Mouse (Mus musculus): ENCODE measurements around the gene Zfp961. TPM values are rescaled to one million over a fixed set of nuclear protein-coding genes. Genes with fewer than 3 reads are reported as not detected.
"Not testable (repeated sequence)": the region's sequence is repeated elsewhere in the genome, so short reads cannot be mapped to it uniquely, and the experiment has no call there.

Gene Zfp961
- polyA plus RNA-seq, 1 experiment from 2014 or later: 20.0 TPM

DNA sequence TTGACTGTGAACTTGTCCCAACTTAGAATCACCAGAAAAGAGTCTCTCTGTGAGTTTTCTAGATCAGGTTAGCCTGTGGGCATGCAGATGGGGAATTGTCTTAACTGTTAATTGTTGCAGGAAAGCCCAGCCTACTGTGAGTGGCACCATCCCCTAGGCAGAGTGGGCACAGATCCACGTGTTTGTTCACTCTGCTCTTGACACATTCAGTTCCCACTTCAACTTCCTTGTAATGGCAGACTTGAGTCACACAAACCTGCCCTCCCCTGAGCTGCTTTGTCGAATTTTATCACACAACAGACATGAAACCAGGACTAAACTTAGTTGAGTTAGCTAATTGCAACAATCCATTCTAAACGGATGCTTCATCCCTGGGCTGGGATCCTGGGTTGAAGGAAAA lies 49.4 kb downstream of the Zfp961 start:
- H3K27me3 ChIP-seq (ENCODE audit: control insufficient read depth, insufficient read depth, low read length): no peaks in the 10 kb centered on the region
- H3K9me3 ChIP-seq (replicated peaks; ENCODE audit: control insufficient read depth, low read length): no peaks in the 10 kb centered on the region
- no peaks in the 10 kb centered on the region for H3K4me1 ChIP-seq (ENCODE audit: control insufficient read depth, insufficient read depth, low read length)
- 56% methylated on average over 3 of the region's 3 CpGs for WGBS
- H3K9ac ChIP-seq (ENCODE audit: low read length): no peak overlapping the region
- no peak overlapping the region for H3K4me2 ChIP-seq (ENCODE audit: low read depth, low read length)
- no peak overlapping the region for H3K4me3 ChIP-seq (replicated peaks; ENCODE audit: low read length)
- no peaks in the 10 kb centered on the region for H3K36me3 ChIP-seq (ENCODE audit: control insufficient read depth, insufficient read depth, low read length)
- ATAC-seq (ENCODE audit: insufficient read depth, low FRiP score): no peak
- no peak overlapping the region for H3K27ac ChIP-seq (ENCODE audit: low read length)

DNA sequence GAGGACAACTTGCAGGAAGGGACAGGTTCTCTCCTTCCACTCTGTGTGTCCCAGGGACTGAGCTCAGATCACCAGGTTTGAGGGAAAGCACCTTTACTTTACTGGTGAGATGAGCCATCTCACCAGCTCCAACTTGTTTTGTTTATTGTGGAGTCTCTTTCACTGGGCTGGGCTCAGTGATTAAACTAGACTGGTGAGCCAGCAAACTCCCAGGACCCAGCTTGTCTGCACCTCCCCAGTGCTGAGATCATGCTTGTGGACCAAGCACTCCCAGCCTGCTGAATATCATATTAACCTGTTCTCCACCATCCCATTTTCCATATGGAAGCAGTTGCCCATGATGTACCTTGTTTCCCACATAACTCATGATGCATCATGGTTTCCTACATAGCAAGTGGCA lies 52.1 kb downstream of the Zfp961 start:
- H3K27me3 ChIP-seq (ENCODE audit: control insufficient read depth, insufficient read depth, low read length): no peaks in the 10 kb centered on the region
- H3K27ac ChIP-seq (ENCODE audit: low read length): no peak overlapping the region
- H3K4me1 ChIP-seq (ENCODE audit: control insufficient read depth, insufficient read depth, low read length): no peaks in the 10 kb centered on the region
- no peak for ATAC-seq (ENCODE audit: insufficient read depth, low FRiP score)
- no peak overlapping the region for H3K4me2 ChIP-seq (ENCODE audit: low read depth, low read length)
- H3K9me3 ChIP-seq (replicated peaks; ENCODE audit: control insufficient read depth, low read length): no peaks in the 10 kb centered on the region
- no peak overlapping the region for H3K9ac ChIP-seq (ENCODE audit: low read length)
- no peak overlapping the region for H3K4me3 ChIP-seq (replicated peaks; ENCODE audit: low read length)
- H3K36me3 ChIP-seq (ENCODE audit: control insufficient read depth, insufficient read depth, low read length): no peaks in the 10 kb centered on the region

DNA sequence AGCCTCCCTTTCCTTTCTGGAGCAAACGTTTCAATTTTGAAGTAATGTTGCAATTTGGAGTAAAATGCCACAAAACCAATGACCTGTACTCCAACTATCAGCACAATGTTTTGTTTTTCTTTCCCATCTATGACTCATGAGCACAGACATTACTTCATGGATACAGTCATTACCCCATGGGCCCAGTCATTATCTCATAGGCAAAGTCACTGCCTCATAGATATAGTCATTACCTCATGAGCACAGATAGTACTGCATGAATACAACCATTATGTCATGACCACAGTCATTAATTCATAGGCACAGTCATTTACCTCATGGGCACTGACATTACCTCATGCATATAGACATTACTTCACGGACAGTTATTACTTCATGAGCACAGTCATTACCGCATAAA lies 55.1 kb downstream of the Zfp961 start:
- 71% methylated on average over 3 of the region's 3 CpGs for WGBS
- Histone ChIP-seq H3K4me3 (replicated peaks; ENCODE audit: low read length) (no peak overlapping the region), H3K4me1 (ENCODE audit: control insufficient read depth, insufficient read depth, low read length) (no peaks in the 10 kb centered on the region), H3K36me3 (ENCODE audit: control insufficient read depth, insufficient read depth, low read length) (no peaks in the 10 kb centered on the region), H3K27me3 (ENCODE audit: control insufficient read depth, insufficient read depth, low read length) (no peaks in the 10 kb centered on the region), H3K4me2 (ENCODE audit: low read depth, low read length) (no peak overlapping the region), H3K9ac (ENCODE audit: low read length) (no peak overlapping the region), H3K9me3 (replicated peaks; ENCODE audit: control insufficient read depth, low read length) (no peaks in the 10 kb centered on the region), H3K27ac (ENCODE audit: low read length) (no peak overlapping the region)
- ATAC-seq (ENCODE audit: insufficient read depth, low FRiP score): no peak

DNA sequence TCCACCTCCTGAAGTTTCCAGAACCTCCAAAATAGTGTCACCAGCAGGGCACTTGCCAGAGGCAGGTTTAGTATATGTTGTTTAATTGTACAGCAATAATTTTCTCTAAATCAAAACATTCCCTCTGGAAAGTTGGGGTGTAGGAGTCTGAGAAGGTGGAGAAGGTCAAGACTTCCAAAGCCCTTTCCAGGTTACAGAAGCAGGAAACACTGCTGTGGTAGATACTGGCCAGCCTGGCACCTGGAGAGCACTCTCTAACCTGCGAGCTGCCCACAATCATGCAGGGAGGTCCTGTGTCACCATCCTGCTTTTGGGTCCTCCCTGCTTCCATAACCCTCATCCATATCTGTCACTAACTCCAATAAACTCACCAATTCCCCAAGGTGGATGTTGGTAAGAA lies 55.9 kb downstream of the Zfp961 start:
- ATAC-seq (ENCODE audit: insufficient read depth, low FRiP score): no peak
- no peak overlapping the region for H3K4me3 ChIP-seq (replicated peaks; ENCODE audit: low read length)
- H3K27me3 ChIP-seq (ENCODE audit: control insufficient read depth, insufficient read depth, low read length): no peaks in the 10 kb centered on the region
- WGBS: 90% methylated on average over 1 of the region's 1 CpGs
- H3K4me2 ChIP-seq (ENCODE audit: low read depth, low read length): no peak overlapping the region
- H3K4me1 ChIP-seq (ENCODE audit: control insufficient read depth, insufficient read depth, low read length): no peaks in the 10 kb centered on the region
- H3K9me3 ChIP-seq (replicated peaks; ENCODE audit: control insufficient read depth, low read length): no peaks in the 10 kb centered on the region
- no peak overlapping the region for H3K27ac ChIP-seq (ENCODE audit: low read length)
- no peaks in the 10 kb centered on the region for H3K36me3 ChIP-seq (ENCODE audit: control insufficient read depth, insufficient read depth, low read length)
- H3K9ac ChIP-seq (ENCODE audit: low read length): no peak overlapping the region

DNA sequence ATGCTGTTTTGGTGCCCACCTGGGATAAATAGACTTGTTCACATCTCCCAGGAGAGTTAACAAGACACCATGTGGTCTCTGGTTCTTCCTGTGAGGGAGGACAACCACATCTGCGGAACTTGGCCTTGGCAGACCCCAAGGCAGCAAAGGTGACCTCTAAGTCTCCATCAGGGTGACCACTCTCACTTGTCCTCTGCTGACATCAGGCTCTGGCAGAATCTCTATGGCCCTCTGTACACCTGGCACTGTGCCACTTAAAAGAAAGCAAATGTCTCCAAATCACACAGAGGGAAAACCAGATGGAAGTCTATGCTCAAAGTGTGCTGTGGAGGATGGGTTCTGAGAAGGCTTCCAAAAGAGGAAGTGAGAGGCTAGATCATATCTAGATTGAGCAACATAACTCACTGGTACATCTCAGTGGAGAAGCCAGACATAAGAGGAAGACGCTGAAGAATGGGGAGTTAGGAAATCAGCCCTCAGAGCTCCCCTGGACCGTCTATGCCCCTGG lies 57.4 kb downstream of the Zfp961 start:
- Histone ChIP-seq H3K4me2 (ENCODE audit: low read depth, low read length) (no peak overlapping the region), H3K27me3 (ENCODE audit: control insufficient read depth, insufficient read depth, low read length) (no peaks in the 10 kb centered on the region), H3K9me3 (replicated peaks; ENCODE audit: control insufficient read depth, low read length) (no peaks in the 10 kb centered on the region), H3K36me3 (ENCODE audit: control insufficient read depth, insufficient read depth, low read length) (no peaks in the 10 kb centered on the region), H3K4me1 (ENCODE audit: control insufficient read depth, insufficient read depth, low read length) (no peaks in the 10 kb centered on the region), H3K27ac (ENCODE audit: low read length) (no peak overlapping the region), H3K9ac (ENCODE audit: low read length) (no peak overlapping the region), H3K4me3 (replicated peaks; ENCODE audit: low read length) (no peak overlapping the region)
- ATAC-seq (ENCODE audit: insufficient read depth, low FRiP score): no peak
- 65% methylated on average over 3 of the region's 3 CpGs for WGBS

DNA sequence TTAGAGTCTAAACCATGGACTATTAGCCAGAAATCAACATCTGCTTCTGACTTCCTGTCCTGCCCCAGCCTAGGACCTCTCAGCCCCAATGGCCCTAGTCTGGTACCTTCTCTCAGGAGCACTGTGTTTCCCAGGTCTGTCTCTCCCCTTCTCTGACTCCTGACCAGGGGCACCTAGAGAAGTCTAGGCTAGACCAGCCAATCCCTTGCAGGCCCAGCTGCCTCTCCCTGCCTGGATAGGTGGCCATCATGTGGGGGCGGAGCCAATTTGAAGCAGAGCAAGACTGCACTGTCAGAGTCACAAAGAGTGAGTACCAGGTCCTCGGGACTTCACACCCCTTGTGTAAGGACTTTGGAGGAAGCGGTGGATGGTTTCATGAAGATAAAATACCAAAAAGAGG lies 58.6 kb downstream of the Zfp961 start, which contains the start of gene Cyp4f18:
Gene Cyp4f18, minus strand, starts transcription at position 154 of the 400 bp plus-strand sequence.
- 66% methylated on average over 3 of the region's 3 CpGs for WGBS
- Histone ChIP-seq H3K9ac (ENCODE audit: low read length) (no peak within 1 kb of the TSS), H3K27me3 (ENCODE audit: control insufficient read depth, insufficient read depth, low read length) (no peaks in the 10 kb centered on the region), H3K4me2 (ENCODE audit: low read depth, low read length) (no peak within 1 kb of the TSS), H3K4me3 (replicated peaks; ENCODE audit: low read length) (no peak within 1 kb of the TSS), H3K4me1 (ENCODE audit: control insufficient read depth, insufficient read depth, low read length) (no peaks in the 10 kb centered on the region), H3K27ac (ENCODE audit: low read length) (peak within 1 kb of the TSS; percentile 4; the same call in 1 of the 2 replicates), H3K36me3 (ENCODE audit: control insufficient read depth, insufficient read depth, low read length) (no peaks in the 10 kb centered on the region), H3K9me3 (replicated peaks; ENCODE audit: control insufficient read depth, low read length) (no peaks in the 10 kb centered on the region)
- no peak for ATAC-seq (ENCODE audit: insufficient read depth, low FRiP score)

DNA sequence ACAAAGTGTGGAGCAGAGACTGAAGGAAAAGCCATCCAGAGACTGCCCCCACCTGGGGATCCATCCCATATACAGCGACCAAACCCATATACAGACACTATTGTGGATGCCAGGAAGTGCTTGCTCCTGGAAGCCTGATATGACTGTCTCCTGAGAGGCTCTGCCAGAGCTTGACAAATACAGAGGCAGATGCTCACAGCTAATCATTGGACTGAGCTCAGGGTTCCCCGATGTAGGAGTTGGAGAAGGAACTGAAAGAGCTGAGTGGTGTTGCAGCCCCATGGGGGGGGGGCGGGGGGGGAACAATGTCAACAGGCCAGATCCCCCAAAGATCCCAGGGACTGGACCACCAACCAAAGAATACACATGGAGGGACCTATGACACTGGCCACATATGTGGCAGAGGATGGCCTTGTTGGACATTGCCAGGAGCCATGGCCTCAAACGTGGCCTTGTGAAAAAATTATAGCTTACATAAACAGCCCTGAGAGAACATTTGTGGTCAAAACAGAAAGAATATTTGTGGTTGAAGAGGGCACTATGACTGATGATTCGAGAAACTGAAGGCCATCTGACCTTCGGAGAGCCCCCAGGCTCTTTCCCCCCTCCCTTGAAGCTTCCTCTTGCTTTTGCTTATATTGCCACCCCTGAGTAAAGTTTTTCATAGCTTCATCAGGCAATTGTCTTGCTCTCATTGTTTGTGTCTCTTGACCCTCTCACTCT lies 62.8 kb downstream of the Zfp961 start:
- 58% methylated on average over 6 of the region's 6 CpGs for WGBS
- H3K36me3 ChIP-seq (ENCODE audit: control insufficient read depth, insufficient read depth, low read length); H3K4me3 ChIP-seq (replicated peaks; ENCODE audit: low read length); H3K9me3 ChIP-seq (replicated peaks; ENCODE audit: control insufficient read depth, low read length); H3K9ac ChIP-seq (ENCODE audit: low read length); H3K4me2 ChIP-seq (ENCODE audit: low read depth, low read length); H3K27ac ChIP-seq (ENCODE audit: low read length); ATAC-seq (ENCODE audit: insufficient read depth, low FRiP score); H3K27me3 ChIP-seq (ENCODE audit: control insufficient read depth, insufficient read depth, low read length); H3K4me1 ChIP-seq (ENCODE audit: control insufficient read depth, insufficient read depth, low read length): not testable (repeated sequence)

DNA sequence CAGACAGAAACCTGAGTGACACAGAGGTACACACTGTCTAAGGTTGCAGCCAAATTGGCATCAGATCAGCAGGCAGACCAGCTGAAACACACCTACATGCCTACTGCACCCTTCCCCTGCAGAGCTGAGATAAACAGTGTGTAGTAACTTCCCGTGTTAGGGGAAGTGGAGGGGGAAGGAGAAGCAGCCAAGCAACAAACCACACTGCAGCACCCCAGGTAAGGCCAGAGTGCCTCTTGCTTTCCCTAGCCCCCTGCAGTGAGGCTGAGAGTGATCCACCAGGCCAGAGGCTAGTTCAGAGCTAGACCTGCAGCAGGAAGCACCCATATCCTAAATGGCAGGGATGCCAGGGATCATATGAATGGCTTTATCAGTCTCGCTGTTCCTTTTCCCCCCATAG lies 66.5 kb downstream of the Zfp961 start:
- not testable (repeated sequence) for H3K4me3 ChIP-seq (replicated peaks; ENCODE audit: low read length); H3K36me3 ChIP-seq (ENCODE audit: control insufficient read depth, insufficient read depth, low read length); H3K9me3 ChIP-seq (replicated peaks; ENCODE audit: control insufficient read depth, low read length); H3K27ac ChIP-seq (ENCODE audit: low read length); H3K4me1 ChIP-seq (ENCODE audit: control insufficient read depth, insufficient read depth, low read length); H3K4me2 ChIP-seq (ENCODE audit: low read depth, low read length); H3K9ac ChIP-seq (ENCODE audit: low read length); ATAC-seq (ENCODE audit: insufficient read depth, low FRiP score); H3K27me3 ChIP-seq (ENCODE audit: control insufficient read depth, insufficient read depth, low read length)
- 53% methylated on average over 2 of the region's 2 CpGs for WGBS

DNA sequence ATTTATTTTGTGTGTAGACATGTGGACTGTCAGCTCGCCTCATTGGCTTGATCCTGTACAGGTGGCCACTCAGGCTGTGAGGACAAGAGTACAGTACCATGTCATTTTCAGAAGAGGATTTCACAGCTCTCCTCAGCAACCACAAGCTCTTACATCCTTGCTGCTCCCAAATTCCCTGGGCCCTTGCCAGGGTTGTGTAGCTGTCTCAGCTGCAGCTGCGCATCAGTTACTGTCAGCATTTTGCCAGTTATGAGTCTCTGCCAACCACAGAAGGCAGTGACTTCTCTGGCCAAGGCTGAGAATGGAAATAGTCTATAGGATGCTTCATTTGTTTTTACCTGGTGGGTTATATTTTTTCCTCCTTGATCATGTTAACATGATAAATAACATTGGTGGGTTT lies 67.3 kb downstream of the Zfp961 start:
- Histone ChIP-seq H3K4me3 (replicated peaks; ENCODE audit: low read length) (no peak overlapping the region), H3K4me2 (ENCODE audit: low read depth, low read length) (no peak overlapping the region), H3K9ac (ENCODE audit: low read length) (no peak overlapping the region), H3K4me1 (ENCODE audit: control insufficient read depth, insufficient read depth, low read length) (no peaks in the 10 kb centered on the region), H3K27me3 (ENCODE audit: control insufficient read depth, insufficient read depth, low read length) (no peaks in the 10 kb centered on the region), H3K36me3 (ENCODE audit: control insufficient read depth, insufficient read depth, low read length) (no peaks in the 10 kb centered on the region), H3K27ac (ENCODE audit: low read length) (no peak overlapping the region), H3K9me3 (replicated peaks; ENCODE audit: control insufficient read depth, low read length) (no peaks in the 10 kb centered on the region)
- WGBS: 59% methylated on average over 2 of the region's 2 CpGs
- ATAC-seq (ENCODE audit: insufficient read depth, low FRiP score): no peak
